Mouse (Mus musculus): ENCODE data around the gene 4931414P19Rik. TPM values are rescaled to one million over a fixed set of nuclear protein-coding genes. Genes with fewer than 3 reads are reported as not detected.

Gene 4931414P19Rik
- polyA plus RNA-seq, 1 experiment from 2014 or later: 7.7 TPM

DNA sequence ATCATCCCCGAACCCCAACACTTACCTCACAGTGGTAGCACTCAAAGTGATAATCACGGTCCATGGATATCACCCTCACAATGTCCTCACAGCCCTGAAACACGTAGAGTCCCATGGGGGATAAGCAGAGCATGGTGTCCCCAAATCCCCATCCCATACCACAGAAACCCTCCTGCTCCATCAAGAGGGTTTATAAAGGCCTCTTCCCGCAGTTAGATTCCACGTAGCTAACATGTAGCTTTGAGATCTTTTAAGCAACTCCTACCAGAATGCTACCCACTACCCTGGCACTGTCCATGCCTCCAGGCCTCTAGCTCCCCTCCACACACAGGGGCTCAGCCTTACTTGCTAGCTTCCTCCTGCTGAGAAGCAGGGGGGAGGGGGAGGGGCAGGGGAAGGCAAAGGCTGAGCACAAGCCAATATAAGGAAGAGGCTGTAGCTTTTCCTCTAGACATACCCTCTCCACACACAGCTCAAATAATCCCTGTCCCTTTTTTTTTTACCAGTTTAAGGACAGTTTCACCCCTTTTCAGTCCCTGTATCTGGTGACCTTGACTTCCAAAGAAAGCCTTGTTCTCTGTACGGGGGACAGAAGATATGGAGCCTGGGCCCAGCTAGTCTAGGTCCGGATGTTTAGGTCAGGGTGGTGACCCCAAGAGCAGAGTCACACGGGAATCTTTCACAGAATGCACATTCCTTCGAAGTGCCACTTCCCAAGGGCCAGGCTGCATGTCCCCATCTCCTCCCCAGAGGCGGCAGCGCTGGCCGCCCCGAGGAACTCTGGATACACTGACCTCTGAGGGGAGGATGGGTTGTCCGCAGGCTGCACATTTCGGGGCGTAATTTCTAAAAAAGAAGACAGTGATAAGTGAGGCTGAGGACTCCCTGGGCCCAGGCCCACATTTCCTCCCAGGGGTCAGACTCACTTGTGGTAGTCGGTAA lies 36.1 kb downstream of the 4931414P19Rik start:
- peaks cover 16% of the 10 kb centered on the region for H3K4me1 ChIP-seq (ENCODE audit: control insufficient read depth, insufficient read depth, low read length)
- ATAC-seq (replicated peaks; ENCODE audit: insufficient number of reproducible peaks, low FRiP score, low TSS enrichment, low read depth): no peak; the same call in 1 of the 2 replicates
- no peak for DNase-seq (ENCODE audit: low spot score)
- peaks cover 13% of the 10 kb centered on the region for H3K36me3 ChIP-seq (replicated peaks; ENCODE audit: control insufficient read depth, insufficient read depth, low read depth, low read length)
- H3K9ac ChIP-seq (replicated peaks; ENCODE audit: low read length): no peak overlapping the region
- peak overlapping the region; percentile 10; the same call in 1 of the 2 replicates for H3K4me2 ChIP-seq (ENCODE audit: low read depth, low read length)
- 46% methylated on average over 17 of the region's 17 CpGs for whole genome bisulfite sequencing
- H3K27me3 ChIP-seq (ENCODE audit: control insufficient read depth, insufficient read depth, low read length): no peaks in the 10 kb centered on the region
- no peak overlapping the region for H3K4me3 ChIP-seq (ENCODE audit: low read depth, low read length)
- no peaks in the 10 kb centered on the region for H3K9me3 ChIP-seq (replicated peaks; ENCODE audit: control insufficient read depth, low read length)
- H3K27ac ChIP-seq (replicated peaks; ENCODE audit: low read depth, low read length): no peak overlapping the region

DNA sequence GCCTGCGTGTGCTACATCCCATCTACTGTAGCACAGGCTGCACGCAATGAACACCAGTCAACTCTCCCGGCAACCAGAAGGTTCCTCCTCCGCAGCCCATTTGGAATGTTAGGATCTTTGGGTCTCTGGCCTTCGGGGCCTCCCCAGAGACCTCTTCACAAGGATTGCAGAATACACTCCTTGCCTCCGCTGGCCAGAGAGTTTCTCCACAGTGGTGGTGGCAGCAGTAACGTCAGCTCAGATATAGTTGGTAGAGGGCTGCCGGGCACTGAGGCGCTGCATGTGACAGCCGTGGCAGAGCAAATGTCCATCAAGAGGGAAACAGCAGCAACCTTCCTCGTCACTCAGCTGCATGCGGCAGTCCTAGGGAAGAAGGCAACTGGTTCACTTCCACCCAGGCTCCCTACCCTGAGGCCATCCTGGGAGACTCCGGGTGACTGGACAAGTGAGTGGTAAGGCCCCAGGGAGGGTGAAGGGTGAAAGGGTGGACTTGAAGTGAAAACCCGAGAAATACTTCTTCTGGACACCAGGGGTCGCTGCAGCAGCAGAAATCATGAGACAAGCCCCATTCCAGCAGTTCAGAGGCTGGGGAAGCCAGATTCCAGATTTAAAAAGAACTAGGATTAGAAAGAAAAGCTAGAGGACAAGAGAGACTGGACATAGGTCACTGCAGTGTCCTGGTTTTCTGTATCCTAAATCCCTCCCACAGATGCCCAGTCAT lies 36.9 kb downstream of the 4931414P19Rik start:
- H3K4me2 ChIP-seq (ENCODE audit: low read depth, low read length): no peak overlapping the region
- no peaks in the 10 kb centered on the region for H3K27me3 ChIP-seq (ENCODE audit: control insufficient read depth, insufficient read depth, low read length)
- 73% methylated on average over 15 of the region's 15 CpGs for WGBS
- peaks cover 13% of the 10 kb centered on the region for H3K36me3 ChIP-seq (replicated peaks; ENCODE audit: control insufficient read depth, insufficient read depth, low read depth, low read length)
- no peak overlapping the region for H3K9ac ChIP-seq (replicated peaks; ENCODE audit: low read length)
- H3K4me1 ChIP-seq (ENCODE audit: control insufficient read depth, insufficient read depth, low read length): peaks cover 9% of the 10 kb centered on the region
- no peak overlapping the region for H3K27ac ChIP-seq (replicated peaks; ENCODE audit: low read depth, low read length)
- H3K4me3 ChIP-seq (ENCODE audit: low read depth, low read length): no peak overlapping the region
- peak; percentile 83 for DNase-seq (ENCODE audit: low spot score)
- H3K9me3 ChIP-seq (replicated peaks; ENCODE audit: control insufficient read depth, low read length): no peaks in the 10 kb centered on the region
- ATAC-seq (replicated peaks; ENCODE audit: insufficient number of reproducible peaks, low FRiP score, low TSS enrichment, low read depth): no peak

DNA sequence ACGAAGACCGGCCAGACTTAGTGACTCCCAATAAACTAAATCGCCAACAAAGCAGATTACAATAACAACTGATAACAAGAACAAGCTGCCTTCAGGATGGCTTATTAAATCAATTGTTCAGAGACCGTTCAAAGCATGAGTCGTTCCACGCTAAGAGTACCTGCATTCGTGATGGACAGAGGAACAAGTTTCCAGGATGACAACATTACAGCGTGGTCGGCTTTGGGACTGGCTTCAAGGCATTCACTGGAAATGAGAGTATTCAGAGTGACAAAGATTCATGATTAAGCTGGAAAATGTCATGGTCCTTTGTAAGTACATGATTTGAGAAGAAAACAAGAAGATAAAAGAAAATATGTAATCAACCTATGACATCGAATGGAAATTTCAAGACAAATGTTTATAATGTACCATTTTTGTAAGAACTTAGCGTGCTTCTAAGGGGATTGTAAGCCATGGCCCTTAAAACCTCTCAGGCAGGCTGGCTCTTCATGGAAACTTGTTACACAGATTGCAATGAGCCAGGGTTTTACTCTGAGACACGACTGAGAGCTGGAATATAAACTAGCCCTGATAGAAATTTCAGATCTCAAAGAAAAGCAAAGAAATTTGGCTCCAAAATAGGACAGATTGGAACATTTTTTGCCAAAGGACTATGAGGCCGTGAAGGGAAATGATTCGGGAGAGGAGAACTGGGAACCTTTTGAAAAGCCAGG lies 45.1 kb downstream of the 4931414P19Rik start:
- no peak for DNase-seq (ENCODE audit: low spot score)

DNA sequence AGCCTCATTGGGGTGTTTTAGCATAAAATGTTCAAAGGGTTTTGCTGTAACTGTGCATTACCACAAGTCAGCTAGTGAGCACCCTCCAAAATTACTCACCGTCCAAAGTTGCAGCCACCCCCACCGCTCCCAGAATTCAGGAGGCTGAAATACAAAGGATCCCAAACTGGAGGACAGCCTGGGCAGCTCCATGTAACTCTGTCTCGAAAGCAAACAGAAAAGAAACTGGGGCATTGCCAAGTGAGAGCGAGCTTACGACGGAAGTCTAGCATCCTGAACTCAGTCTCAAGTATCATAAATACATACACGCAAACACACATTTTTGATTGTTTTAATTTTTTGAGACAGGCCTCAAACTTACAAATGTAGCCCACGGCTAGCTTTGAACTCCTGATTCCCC lies 48.5 kb downstream of the 4931414P19Rik start:
- no peaks in the 10 kb centered on the region for H3K9me3 ChIP-seq (replicated peaks; ENCODE audit: control insufficient read depth, low read length)
- no peak overlapping the region for H3K4me2 ChIP-seq (ENCODE audit: low read depth, low read length)
- DNase-seq (ENCODE audit: low spot score) (no peak), ATAC-seq (replicated peaks; ENCODE audit: insufficient number of reproducible peaks, low FRiP score, low TSS enrichment, low read depth) (no peak)
- no peak overlapping the region for H3K4me3 ChIP-seq (ENCODE audit: low read depth, low read length)
- WGBS: 90% methylated on average over 8 of the region's 8 CpGs
- no peaks in the 10 kb centered on the region for H3K36me3 ChIP-seq (replicated peaks; ENCODE audit: control insufficient read depth, insufficient read depth, low read depth, low read length)
- H3K4me1 ChIP-seq (ENCODE audit: control insufficient read depth, insufficient read depth, low read length): no peaks in the 10 kb centered on the region
- H3K27me3 ChIP-seq (ENCODE audit: control insufficient read depth, insufficient read depth, low read length): no peaks in the 10 kb centered on the region
- no peak overlapping the region for H3K9ac ChIP-seq (replicated peaks; ENCODE audit: low read length)
- H3K27ac ChIP-seq (replicated peaks; ENCODE audit: low read depth, low read length): no peak overlapping the region

More for the DNA sequence above, 45.1 kb downstream of the 4931414P19Rik start:
- WGBS: 86% methylated on average over 14 of the region's 14 CpGs
- no peak overlapping the region for H3K9ac ChIP-seq (replicated peaks; ENCODE audit: low read length)
- ATAC-seq (replicated peaks; ENCODE audit: insufficient number of reproducible peaks, low FRiP score, low TSS enrichment, low read depth): no peak
- no peak overlapping the region for H3K4me2 ChIP-seq (ENCODE audit: low read depth, low read length)
- no peaks in the 10 kb centered on the region for H3K4me1 ChIP-seq (ENCODE audit: control insufficient read depth, insufficient read depth, low read length)
- H3K27me3 ChIP-seq (ENCODE audit: control insufficient read depth, insufficient read depth, low read length): no peaks in the 10 kb centered on the region
- no peaks in the 10 kb centered on the region for H3K9me3 ChIP-seq (replicated peaks; ENCODE audit: control insufficient read depth, low read length)
- no peak overlapping the region for H3K4me3 ChIP-seq (ENCODE audit: low read depth, low read length)
- H3K36me3 ChIP-seq (replicated peaks; ENCODE audit: control insufficient read depth, insufficient read depth, low read depth, low read length): no peaks in the 10 kb centered on the region
- no peak overlapping the region for H3K27ac ChIP-seq (replicated peaks; ENCODE audit: low read depth, low read length)

DNA sequence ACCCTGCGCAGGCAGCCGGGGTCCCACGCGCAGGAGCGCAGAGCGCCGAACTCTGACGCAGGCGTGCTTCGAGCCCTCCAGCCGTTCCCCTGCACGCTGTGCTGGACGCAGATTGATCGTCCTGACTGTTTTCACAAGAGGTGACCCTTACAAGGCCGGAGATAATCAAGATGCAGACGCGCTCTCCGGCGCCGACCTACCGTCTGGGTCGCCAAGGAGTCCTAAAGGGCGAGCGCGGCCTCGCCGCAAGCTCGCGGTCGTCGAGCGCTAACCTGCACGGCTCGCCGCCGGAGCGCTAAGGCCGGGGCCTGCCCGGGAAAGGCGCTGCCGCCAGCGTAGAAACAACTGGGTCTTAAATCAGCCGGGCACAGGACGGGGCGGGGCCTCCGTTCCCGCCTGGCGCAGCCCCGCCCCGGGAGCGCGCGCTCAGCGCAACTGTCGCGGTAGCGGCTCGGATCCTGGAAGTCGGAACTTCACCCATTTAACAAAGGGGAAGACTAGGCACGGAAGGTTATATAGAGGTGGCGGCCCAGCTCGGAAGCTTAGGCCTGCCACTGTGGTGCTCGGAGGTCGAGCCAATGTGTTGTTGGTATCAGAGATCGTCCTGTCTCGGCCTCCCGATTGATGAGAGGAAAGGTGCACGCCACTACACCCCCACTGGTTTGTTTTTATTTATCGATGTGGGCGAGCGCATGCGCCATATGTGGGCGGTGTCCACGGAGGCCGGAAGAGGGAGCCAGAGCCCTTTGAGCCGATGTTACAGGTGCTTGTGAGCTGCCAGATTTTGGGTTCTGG lies 51.6 kb downstream of the 4931414P19Rik start, which contains the start of gene Haus4:
TSS of gene Haus4 (minus strand) at position 642 of the 795 bp plus-strand sequence.
- no peaks in the 10 kb centered on the region for H3K9me3 ChIP-seq (replicated peaks; ENCODE audit: control insufficient read depth, low read length)
- DNase-seq (ENCODE audit: low spot score) (peak; percentile 89), ATAC-seq (replicated peaks; ENCODE audit: insufficient number of reproducible peaks, low FRiP score, low TSS enrichment, low read depth) (peak; percentile 94)
- peak within 1 kb of the TSS; percentile 88 for H3K4me2 ChIP-seq (ENCODE audit: low read depth, low read length)
- H3K4me3 ChIP-seq (ENCODE audit: low read depth, low read length): peak within 1 kb of the TSS; percentile 53
- H3K27ac ChIP-seq (replicated peaks; ENCODE audit: low read depth, low read length): peak within 1 kb of the TSS; percentile 84
- H3K27me3 ChIP-seq (ENCODE audit: control insufficient read depth, insufficient read depth, low read length): no peaks in the 10 kb centered on the region
- H3K4me1 ChIP-seq (ENCODE audit: control insufficient read depth, insufficient read depth, low read length): no peaks in the 10 kb centered on the region
- peak within 1 kb of the TSS; percentile 85 for H3K9ac ChIP-seq (replicated peaks; ENCODE audit: low read length)
- peaks cover 3% of the 10 kb centered on the region; the same call in 1 of the 2 replicates for H3K36me3 ChIP-seq (replicated peaks; ENCODE audit: control insufficient read depth, insufficient read depth, low read depth, low read length)
- WGBS: under 1% methylated on average over 76 of the region's 76 CpGs

DNA sequence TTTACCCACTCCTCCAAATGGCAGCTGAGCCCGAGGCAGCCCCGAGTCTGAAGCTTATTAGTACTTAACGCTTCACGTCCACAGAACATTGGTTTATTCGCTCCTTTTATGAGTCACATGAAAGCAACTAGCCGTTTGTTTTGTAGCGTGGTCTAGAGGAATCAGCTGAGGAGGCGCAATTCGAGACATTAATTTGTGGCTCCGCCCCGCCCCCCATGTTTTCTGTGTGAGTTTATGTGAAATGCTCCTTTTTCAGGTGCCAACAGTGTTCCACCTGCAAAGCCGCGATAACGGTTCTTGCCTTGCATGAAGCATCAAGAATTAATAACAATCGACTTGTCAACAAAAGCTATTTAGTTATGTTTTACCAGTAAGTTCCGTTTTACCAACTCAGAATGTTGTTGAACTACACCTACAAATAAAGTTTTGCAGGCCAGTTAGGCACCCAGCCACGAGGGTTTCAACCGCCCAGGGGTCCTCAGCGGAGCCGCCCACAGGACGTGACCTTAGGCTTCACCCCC lies 52.3 kb downstream of the 4931414P19Rik start:
- H3K36me3 ChIP-seq (replicated peaks; ENCODE audit: control insufficient read depth, insufficient read depth, low read depth, low read length): peaks cover 3% of the 10 kb centered on the region
- peak overlapping the region; percentile 85 for H3K9ac ChIP-seq (replicated peaks; ENCODE audit: low read length)
- ATAC-seq (replicated peaks; ENCODE audit: insufficient number of reproducible peaks, low FRiP score, low TSS enrichment, low read depth) (no peak), DNase-seq (ENCODE audit: low spot score) (peak; percentile 73)
- peak overlapping the region; percentile 53 for H3K4me3 ChIP-seq (ENCODE audit: low read depth, low read length)
- no peaks in the 10 kb centered on the region for H3K4me1 ChIP-seq (ENCODE audit: control insufficient read depth, insufficient read depth, low read length)
- peak overlapping the region; percentile 88 for H3K4me2 ChIP-seq (ENCODE audit: low read depth, low read length)
- WGBS: 7% methylated on average over 21 of the region's 21 CpGs
- peak overlapping the region; percentile 84 for H3K27ac ChIP-seq (replicated peaks; ENCODE audit: low read depth, low read length)
- no peaks in the 10 kb centered on the region for H3K27me3 ChIP-seq (ENCODE audit: control insufficient read depth, insufficient read depth, low read length)
- H3K9me3 ChIP-seq (replicated peaks; ENCODE audit: control insufficient read depth, low read length): no peaks in the 10 kb centered on the region

DNA sequence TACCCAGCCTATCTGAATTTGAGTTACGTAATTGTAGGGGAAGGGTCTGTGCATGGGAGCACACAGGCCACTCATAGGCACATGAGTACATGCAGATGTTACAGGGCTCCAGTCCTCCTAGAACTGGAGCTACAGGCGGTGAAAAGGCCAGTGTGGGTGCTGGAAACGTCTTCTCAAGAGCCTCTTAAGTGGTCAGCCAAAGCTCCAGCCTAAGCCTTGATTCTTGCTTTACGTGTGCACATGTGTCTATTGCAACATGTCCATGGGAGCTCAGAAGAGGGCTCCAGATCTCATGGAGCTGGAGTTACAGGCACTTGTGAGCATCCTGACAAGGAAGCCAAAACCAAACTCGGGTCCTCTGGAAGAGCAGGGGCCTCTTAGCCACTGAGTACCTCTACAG lies 61.1 kb downstream of the 4931414P19Rik start:
- ATAC-seq (replicated peaks; ENCODE audit: insufficient number of reproducible peaks, low FRiP score, low TSS enrichment, low read depth): no peak

More for the DNA sequence above, 61.1 kb downstream of the 4931414P19Rik start:
- H3K27me3 ChIP-seq (ENCODE audit: control insufficient read depth, insufficient read depth, low read length): no peaks in the 10 kb centered on the region
- no peak for DNase-seq (ENCODE audit: low spot score)
- H3K27ac ChIP-seq (replicated peaks; ENCODE audit: low read depth, low read length): no peak overlapping the region
- no peak overlapping the region for H3K4me3 ChIP-seq (ENCODE audit: low read depth, low read length)
- no peak overlapping the region for H3K9ac ChIP-seq (replicated peaks; ENCODE audit: low read length)
- peaks cover 3% of the 10 kb centered on the region for H3K36me3 ChIP-seq (replicated peaks; ENCODE audit: control insufficient read depth, insufficient read depth, low read depth, low read length)
- no peak overlapping the region for H3K4me2 ChIP-seq (ENCODE audit: low read depth, low read length)
- H3K9me3 ChIP-seq (replicated peaks; ENCODE audit: control insufficient read depth, low read length): no peaks in the 10 kb centered on the region
- 90% methylated on average over 5 of the region's 5 CpGs for WGBS
- H3K4me1 ChIP-seq (ENCODE audit: control insufficient read depth, insufficient read depth, low read length): no peaks in the 10 kb centered on the region
